Mouse (Mus musculus): Measurements from ENCODE around the gene Lrrc8a. TPM values are rescaled to one million over a fixed set of nuclear protein-coding genes. Genes with fewer than 3 reads are reported as not detected.
A peak's percentile ranks its signal among the peaks of the same experiment; 100 is the strongest.

Lrrc8a gene
- polyA plus RNA-seq, 1 experiment from 2014 or later, result 39.1 TPM

DNA sequence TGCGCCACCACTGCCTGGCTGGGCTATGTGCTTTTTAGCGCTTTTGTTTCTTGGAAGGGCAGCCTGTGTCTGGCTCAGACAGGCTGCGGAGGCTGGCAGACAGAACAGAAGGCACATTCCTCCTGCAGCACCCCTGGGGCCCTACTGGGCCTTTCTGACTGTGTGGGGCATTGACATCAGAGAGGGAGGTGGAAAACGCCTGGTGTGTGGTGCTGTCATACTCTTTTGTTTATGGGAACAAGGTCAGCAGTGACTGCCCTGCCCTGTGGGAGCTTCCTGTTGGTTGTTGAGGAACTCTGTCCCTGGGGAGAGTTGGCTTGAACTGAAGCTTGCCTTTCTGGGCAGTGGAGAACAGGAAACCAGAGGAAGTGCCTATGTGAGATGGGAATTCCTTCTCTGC, 5.0 kb downstream of the Lrrc8a start:
- WGBS, result 57% methylated on average over 4 of the region's 4 CpGs
- Histone ChIP-seq H3K36me3 (peaks cover 28% of the 10 kb centered on the region), H3K9ac (no peak overlapping the region), H3K27ac (peak overlapping the region; percentile 70), H3K4me1 (peaks cover 62% of the 10 kb centered on the region), H3K9me3 (no peaks in the 10 kb centered on the region), H3K4me2 (peak overlapping the region; percentile 21; the same call in 1 of the 2 replicates), H3K4me3 (no peak overlapping the region), H3K27me3 (no peaks in the 10 kb centered on the region)
- ATAC-seq (ENCODE audit: borderline replicate concordance, extremely low read depth, low FRiP score, low TSS enrichment), result peak; percentile 29; the same call in 1 of the 2 replicates

DNA sequence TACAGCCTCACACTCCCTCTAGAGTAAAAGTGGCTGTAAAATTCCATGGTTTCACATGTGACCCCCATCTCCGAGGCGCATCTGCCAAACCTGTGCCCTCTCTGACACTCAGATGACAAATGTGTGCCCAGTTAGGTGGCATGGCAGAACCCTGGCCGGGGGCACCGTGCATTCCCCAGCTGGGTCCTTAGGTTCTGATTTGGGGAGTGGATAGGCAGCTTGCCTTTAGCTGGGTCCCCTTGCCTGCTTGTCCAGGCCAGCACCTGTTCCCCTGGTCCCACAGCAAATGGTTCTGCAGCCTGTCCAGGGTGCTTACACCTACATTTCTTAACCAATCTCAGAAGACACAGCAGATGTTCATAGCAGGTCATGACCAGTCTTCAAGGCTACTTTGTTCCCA, 5.9 kb downstream of the Lrrc8a start:
- H3K4me1 ChIP-seq, result peaks cover 60% of the 10 kb centered on the region
- 84% methylated on average over 4 of the region's 4 CpGs for WGBS
- no peak overlapping the region for H3K9ac ChIP-seq
- peaks cover 29% of the 10 kb centered on the region for H3K36me3 ChIP-seq
- no peaks in the 10 kb centered on the region for H3K27me3 ChIP-seq
- 0 out of 2 replicates have a peak overlapping the region, but pooled peaks have one; percentile 10 for H3K27ac ChIP-seq
- H3K9me3 ChIP-seq, result no peaks in the 10 kb centered on the region
- no peak overlapping the region for H3K4me2 ChIP-seq
- no peak for ATAC-seq (ENCODE audit: borderline replicate concordance, extremely low read depth, low FRiP score, low TSS enrichment)
- H3K4me3 ChIP-seq, result no peak overlapping the region

DNA sequence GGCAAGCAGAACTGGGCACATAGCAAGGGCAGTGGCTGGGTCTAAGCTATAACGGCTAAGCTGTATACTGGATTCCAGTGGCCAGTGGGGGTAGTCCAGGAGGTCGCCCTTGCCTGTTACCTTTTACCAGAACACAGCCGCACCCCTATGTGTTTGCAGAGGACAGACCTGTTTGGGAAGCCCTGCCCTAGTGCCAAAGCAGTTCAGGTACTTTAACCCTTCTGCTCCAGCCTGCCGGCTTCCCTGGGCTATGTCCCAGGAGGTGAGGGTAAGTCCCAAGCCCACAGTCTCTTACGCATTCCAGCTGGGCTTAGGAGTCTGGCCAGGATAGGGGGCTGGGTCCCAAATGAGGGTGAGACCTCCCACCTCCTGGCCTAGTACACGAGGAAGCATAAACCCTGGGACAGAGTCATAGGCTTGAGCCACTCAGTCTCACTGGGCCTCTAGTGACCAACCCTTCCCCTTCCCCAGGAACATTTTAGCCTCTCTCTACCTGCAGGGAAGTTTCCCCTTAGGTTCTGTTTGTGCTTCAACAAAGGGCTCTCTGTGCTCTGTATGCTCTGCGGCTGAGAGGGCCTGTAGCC, 7.2 kb downstream of the Lrrc8a start:
- Histone ChIP-seq H3K27me3 (no peaks in the 10 kb centered on the region), H3K36me3 (peaks cover 42% of the 10 kb centered on the region), H3K27ac (peak overlapping the region; percentile 51), H3K4me2 (no peak overlapping the region), H3K9me3 (no peaks in the 10 kb centered on the region), H3K4me1 (peaks cover 47% of the 10 kb centered on the region), H3K9ac (no peak overlapping the region), H3K4me3 (no peak overlapping the region)
- WGBS, result 52% methylated on average over 7 of the region's 7 CpGs
- ATAC-seq (ENCODE audit: borderline replicate concordance, extremely low read depth, low FRiP score, low TSS enrichment), result no peak

DNA sequence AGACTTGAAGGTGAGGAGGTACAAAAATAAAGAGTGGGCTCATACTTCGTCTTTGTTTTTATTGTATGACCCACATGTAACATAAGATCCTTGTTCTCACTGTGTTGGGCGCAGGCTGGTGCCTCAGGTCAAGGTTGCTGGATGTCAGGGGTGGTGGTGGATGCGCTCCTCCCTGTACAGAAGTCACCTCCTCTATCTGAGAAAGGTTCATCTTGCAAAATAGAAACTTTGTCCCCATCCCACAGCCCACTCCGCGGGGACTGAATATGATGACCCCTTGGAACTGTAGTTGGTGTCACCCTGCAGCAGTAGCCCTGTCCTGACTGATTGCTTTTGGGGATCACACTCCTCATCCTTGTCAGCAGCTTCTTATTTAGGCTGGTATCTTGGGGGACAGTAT, 9.5 kb downstream of the Lrrc8a start:
- Histone ChIP-seq H3K9ac (no peak overlapping the region), H3K4me2 (no peak overlapping the region), H3K36me3 (peaks cover 28% of the 10 kb centered on the region), H3K27ac (no peak overlapping the region), H3K4me3 (no peak overlapping the region), H3K27me3 (no peaks in the 10 kb centered on the region), H3K9me3 (no peaks in the 10 kb centered on the region), H3K4me1 (peaks cover 28% of the 10 kb centered on the region)
- no peak for ATAC-seq (ENCODE audit: borderline replicate concordance, extremely low read depth, low FRiP score, low TSS enrichment)
- WGBS, result 84% methylated on average over 5 of the region's 5 CpGs

DNA sequence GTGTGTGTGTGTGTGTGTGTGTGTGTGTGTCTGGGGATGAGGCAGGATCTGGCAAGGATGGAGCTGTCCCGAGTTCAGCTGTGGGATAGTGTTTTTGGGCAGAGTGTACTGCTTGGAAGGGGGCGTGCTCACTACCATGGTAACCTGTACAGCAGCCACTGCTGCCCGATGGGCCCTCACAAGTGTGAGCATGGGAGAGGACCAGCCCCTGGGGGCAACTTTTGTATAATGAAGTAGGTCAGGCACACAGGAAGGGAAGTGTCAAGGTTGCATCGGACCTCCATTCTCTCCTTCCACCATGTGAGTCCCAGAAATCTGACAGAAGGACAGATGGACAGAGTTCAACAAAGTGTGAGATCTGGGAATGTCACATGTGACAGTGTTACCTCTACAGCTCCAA, 10.2 kb downstream of the Lrrc8a start:
- H3K4me3 ChIP-seq, result no peak overlapping the region
- no peaks in the 10 kb centered on the region for H3K27me3 ChIP-seq
- no peaks in the 10 kb centered on the region for H3K9me3 ChIP-seq
- no peak overlapping the region for H3K27ac ChIP-seq
- H3K4me1 ChIP-seq, result peaks cover 23% of the 10 kb centered on the region
- no peak overlapping the region for H3K9ac ChIP-seq
- ATAC-seq (ENCODE audit: borderline replicate concordance, extremely low read depth, low FRiP score, low TSS enrichment), result no peak
- H3K36me3 ChIP-seq, result peaks cover 28% of the 10 kb centered on the region
- no peak overlapping the region for H3K4me2 ChIP-seq
- WGBS, result 68% methylated on average over 4 of the region's 4 CpGs

DNA sequence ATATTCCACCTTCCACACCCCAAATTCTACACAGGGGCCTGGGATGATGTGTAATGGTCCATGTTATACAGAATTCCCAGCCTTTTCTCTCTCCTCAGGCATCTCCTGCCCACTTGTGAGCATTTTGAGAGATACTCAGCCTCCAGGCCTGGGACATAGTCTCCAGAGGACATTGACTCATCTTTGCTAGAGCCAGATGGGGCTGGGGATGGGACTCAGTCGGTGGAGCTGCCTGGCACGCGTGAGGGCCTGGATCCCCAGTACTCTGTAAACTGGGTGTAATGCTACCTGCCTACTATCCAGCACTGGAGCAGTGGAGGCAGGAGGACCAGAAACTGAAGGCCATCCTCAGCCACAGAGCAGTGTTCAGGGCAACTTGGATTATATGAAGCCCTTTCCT, 11.7 kb downstream of the Lrrc8a start:
- Histone ChIP-seq H3K4me1 (peaks cover 12% of the 10 kb centered on the region), H3K9ac (no peak overlapping the region), H3K27ac (no peak overlapping the region), H3K4me3 (no peak overlapping the region), H3K4me2 (no peak overlapping the region), H3K9me3 (no peaks in the 10 kb centered on the region), H3K36me3 (peaks cover 24% of the 10 kb centered on the region), H3K27me3 (no peaks in the 10 kb centered on the region)
- WGBS, result 86% methylated on average over 3 of the region's 3 CpGs
- no peak for ATAC-seq (ENCODE audit: borderline replicate concordance, extremely low read depth, low FRiP score, low TSS enrichment)

DNA sequence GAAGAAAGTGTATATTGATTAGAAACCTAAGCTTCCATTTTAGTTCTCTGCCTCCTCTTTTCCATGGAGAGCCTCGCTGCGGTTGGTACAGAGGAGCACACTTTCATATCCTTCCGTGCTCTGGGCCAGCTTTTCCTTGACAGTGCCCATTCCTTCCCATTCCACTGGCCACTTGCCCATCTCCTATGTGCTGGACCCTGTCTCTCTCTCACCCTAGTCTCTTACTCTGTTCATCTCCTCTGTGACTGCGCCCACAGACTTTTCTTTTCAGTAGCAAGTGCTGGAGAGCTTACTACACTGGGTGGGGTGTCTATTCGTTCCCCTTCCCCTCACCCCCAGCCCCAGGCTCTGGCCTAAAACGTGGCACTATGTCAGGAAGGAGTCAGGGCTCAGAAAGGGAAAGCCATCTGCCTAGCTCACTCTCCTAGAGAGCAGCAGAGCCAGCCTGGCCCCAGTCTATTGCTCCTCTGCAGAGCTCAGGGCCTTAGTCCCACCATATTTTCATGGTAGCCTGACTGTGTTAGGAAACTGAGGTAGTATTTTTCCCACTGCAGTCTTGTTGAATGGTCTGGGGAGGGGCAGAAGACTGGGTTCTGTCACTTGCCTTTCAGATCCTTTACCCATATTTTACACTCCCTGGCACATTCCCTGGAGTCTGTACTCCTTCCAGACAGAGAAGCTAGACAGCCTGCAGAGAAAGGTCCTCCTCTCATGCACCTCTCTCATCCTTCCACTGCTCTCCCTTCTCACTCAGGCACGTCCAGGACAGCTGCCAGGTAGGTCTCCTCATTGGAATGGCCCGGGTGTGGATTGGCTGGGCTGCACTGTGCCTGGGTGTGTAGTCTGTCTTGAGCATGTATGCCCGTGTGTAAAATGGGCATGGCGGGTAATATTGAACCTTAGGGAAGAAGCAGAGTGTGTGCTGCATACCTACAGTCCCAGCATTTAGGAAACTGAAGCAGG, 12.9 kb downstream of the Lrrc8a start:
- peaks cover 27% of the 10 kb centered on the region for H3K36me3 ChIP-seq
- no peak overlapping the region for H3K9ac ChIP-seq
- H3K4me3 ChIP-seq, result no peak overlapping the region
- 89% methylated on average over 10 of the region's 10 CpGs for WGBS
- no peak overlapping the region for H3K27ac ChIP-seq
- H3K9me3 ChIP-seq, result no peaks in the 10 kb centered on the region
- no peaks in the 10 kb centered on the region for H3K27me3 ChIP-seq
- no peak for ATAC-seq (ENCODE audit: borderline replicate concordance, extremely low read depth, low FRiP score, low TSS enrichment)
- peaks cover 4% of the 10 kb centered on the region; the same call in 1 of the 2 replicates for H3K4me1 ChIP-seq
- H3K4me2 ChIP-seq, result no peak overlapping the region

DNA sequence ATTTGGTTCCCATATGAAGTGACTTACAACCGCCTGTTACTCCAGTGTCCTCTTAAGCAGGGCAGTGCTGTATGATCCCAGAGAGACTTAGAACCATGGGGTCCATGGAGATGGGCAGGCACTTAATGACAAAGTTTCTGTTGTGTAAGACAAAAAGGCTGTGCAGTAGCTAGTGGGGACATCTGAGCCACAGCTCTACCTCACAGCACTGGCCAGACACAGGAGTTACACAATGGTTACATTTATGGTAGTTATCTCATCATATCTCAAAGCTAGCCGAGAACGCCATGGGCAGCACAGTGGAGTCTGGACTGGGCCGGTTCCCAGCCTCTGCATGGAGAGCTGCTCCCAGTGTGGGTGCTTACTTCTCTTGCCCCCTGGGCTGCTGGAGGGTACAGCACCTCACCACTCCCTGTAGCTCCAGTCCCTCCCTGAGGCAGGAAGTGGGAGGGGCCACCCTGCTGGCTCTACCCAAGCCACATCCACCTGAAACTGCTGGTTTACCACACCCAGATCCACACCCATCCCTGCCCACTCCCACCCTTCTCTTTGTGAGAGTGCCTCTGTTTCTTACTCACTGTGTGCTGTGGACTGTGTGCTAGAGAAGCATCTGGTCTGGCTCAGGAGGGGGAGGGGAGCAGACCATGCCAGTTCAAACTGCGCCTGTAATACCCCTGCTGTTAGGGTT, 14.0 kb downstream of the Lrrc8a start:
- H3K27me3 ChIP-seq, result no peaks in the 10 kb centered on the region
- H3K36me3 ChIP-seq, result peaks cover 38% of the 10 kb centered on the region
- H3K4me2 ChIP-seq, result no peak overlapping the region
- no peak overlapping the region for H3K9ac ChIP-seq
- no peaks in the 10 kb centered on the region for H3K9me3 ChIP-seq
- WGBS, result 70% methylated on average over 5 of the region's 5 CpGs
- peak; percentile 37 for ATAC-seq (ENCODE audit: borderline replicate concordance, extremely low read depth, low FRiP score, low TSS enrichment)
- no peak overlapping the region for H3K27ac ChIP-seq
- H3K4me1 ChIP-seq, result no peaks in the 10 kb centered on the region
- no peak overlapping the region for H3K4me3 ChIP-seq

DNA sequence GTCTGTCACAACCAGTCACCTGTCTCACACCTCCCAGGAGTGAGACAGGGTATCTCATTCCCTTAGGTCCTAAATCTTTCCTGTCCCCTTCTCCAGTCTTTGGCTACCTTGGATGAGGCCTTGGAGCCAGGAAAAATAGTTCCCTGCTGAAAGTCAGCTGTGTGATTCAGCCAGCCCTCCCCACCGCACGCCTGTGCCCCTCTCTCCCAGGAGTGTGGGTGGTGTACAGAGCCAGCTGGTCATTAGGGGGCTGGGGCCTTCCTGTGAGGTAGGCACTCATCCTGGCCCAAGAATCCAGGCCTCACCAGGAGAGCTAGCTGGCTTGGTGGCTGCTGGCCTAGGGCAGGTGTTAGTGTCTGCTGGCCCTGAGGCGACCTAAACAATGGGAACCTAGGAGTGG, 15.0 kb downstream of the Lrrc8a start:
- no peak overlapping the region for H3K4me2 ChIP-seq
- ATAC-seq (ENCODE audit: borderline replicate concordance, extremely low read depth, low FRiP score, low TSS enrichment), result no peak
- no peaks in the 10 kb centered on the region for H3K9me3 ChIP-seq
- no peaks in the 10 kb centered on the region for H3K4me1 ChIP-seq
- 78% methylated on average over 3 of the region's 3 CpGs for WGBS
- H3K27me3 ChIP-seq, result no peaks in the 10 kb centered on the region
- no peak overlapping the region for H3K4me3 ChIP-seq
- no peak overlapping the region for H3K9ac ChIP-seq
- no peak overlapping the region for H3K27ac ChIP-seq
- peaks cover 45% of the 10 kb centered on the region for H3K36me3 ChIP-seq

DNA sequence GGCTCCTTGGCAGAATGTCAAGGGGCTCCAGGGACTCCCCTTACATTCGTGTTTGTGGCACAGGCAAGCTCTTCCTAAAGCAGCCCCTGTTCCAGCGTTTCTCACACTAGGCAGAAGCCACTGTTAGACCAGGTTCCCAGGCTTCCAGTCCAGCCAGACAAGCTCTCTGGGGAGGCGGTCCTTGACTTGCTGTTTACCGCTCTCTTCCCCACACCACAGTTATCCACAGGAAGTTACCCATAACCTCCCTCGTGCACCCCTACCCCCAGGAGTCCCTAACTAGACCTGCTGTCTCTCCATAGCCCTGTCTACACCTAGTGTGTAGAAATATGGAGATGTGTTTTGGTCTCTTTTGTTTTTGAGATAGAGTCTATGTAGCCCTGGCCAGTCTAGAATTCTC, 16.3 kb downstream of the Lrrc8a start:
- no peak for ATAC-seq (ENCODE audit: borderline replicate concordance, extremely low read depth, low FRiP score, low TSS enrichment)
- H3K4me1 ChIP-seq, result no peaks in the 10 kb centered on the region
- no peak overlapping the region for H3K4me2 ChIP-seq
- no peak overlapping the region for H3K4me3 ChIP-seq
- no peak overlapping the region for H3K27ac ChIP-seq
- no peak overlapping the region for H3K9ac ChIP-seq
- no peaks in the 10 kb centered on the region for H3K9me3 ChIP-seq
- no peaks in the 10 kb centered on the region for H3K27me3 ChIP-seq
- WGBS, result 74% methylated on average over 5 of the region's 5 CpGs
- H3K36me3 ChIP-seq, result peaks cover 48% of the 10 kb centered on the region

DNA sequence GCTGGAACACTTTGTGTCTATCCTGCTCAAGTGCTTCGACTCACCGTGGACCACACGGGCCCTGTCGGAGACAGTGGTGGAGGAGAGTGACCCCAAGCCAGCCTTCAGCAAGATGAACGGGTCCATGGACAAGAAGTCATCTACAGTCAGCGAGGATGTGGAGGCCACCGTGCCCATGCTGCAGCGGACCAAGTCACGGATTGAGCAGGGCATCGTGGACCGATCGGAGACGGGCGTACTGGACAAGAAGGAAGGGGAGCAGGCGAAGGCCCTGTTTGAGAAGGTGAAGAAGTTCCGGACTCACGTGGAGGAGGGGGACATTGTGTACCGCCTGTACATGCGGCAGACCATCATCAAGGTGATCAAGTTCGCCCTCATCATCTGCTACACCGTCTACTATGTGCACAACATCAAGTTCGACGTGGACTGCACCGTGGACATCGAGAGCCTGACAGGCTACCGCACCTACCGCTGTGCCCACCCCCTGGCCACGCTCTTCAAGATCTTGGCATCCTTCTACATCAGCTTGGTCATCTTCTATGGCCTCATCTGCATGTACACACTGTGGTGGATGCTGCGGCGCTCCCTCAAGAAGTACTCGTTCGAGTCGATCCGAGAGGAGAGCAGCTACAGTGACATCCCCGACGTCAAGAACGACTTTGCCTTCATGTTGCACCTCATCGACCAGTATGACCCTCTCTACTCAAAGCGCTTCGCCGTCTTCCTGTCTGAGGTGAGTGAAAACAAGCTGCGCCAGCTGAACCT, 18.3 kb downstream of the Lrrc8a start:
- H3K4me2 ChIP-seq, result no peak overlapping the region
- H3K27ac ChIP-seq, result no peak overlapping the region
- no peak overlapping the region for H3K4me3 ChIP-seq
- no peak for ATAC-seq (ENCODE audit: borderline replicate concordance, extremely low read depth, low FRiP score, low TSS enrichment)
- H3K36me3 ChIP-seq, result peaks cover 46% of the 10 kb centered on the region
- H3K27me3 ChIP-seq, result no peaks in the 10 kb centered on the region
- no peak overlapping the region for H3K9ac ChIP-seq
- no peaks in the 10 kb centered on the region for H3K9me3 ChIP-seq
- 94% methylated on average over 42 of the region's 42 CpGs for WGBS
- no peaks in the 10 kb centered on the region for H3K4me1 ChIP-seq
